Mouse (Mus musculus): ENCODE results near the gene Slc39a11.

DNA sequence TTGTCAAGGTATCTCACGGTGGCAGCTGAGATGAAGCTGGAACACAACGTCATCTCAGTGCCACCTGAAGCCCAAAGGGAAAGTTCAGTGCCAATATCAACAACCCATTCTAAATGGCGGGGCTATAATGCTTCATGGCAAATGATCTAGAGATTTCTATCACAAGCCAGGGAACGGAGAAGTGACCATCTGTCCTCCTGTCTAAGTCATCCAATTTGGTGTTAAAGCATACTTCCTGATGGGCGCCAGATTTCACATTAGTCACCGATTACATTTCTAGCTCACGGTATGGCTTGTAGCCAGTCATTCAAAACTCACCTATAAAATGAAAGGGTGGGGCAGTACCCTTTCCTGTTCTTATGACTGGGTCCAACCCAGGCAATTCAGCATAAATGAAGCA lies 435.1 kb downstream of the Slc39a11 start:
- no peak for TF ChIP-seq CTCF (IDR thresholded peaks at IDR 0.05; ENCODE audit: insufficient read depth, low read length)
- TF ChIP-seq POLR2A (IDR thresholded peaks at IDR 0.05; ENCODE audit: borderline replicate concordance, extremely low read depth, low read depth, low read length): no peak
